Mouse (Mus musculus) C3H10T1/2 (cell line): Measurements from ENCODE around the gene Yy2. TPM values are rescaled to one million over a fixed set of nuclear protein-coding genes. Genes with fewer than 3 reads are reported as not detected.

Experiments used
- polyA plus RNA-seq, 2 experiments: library from polyadenylated mRNA; unstranded; fragments of >200 nt; fragmentation: generic; extraction: Trizol; gene quantifications; one replicate each; pipeline ENCODE4 v1.2.1; 2012; ENCODE audit warnings: missing spikeins in 2 of 2

Yy2 gene
- under 1 TPM; 0.12 to 0.52 TPM for polyA plus RNA-seq

GRCm38 (mm10) chrX:157568840-157569239 lies at the start of gene Yy2:
Yy2 (minus strand) TSS chrX:157568985.

DNA sequence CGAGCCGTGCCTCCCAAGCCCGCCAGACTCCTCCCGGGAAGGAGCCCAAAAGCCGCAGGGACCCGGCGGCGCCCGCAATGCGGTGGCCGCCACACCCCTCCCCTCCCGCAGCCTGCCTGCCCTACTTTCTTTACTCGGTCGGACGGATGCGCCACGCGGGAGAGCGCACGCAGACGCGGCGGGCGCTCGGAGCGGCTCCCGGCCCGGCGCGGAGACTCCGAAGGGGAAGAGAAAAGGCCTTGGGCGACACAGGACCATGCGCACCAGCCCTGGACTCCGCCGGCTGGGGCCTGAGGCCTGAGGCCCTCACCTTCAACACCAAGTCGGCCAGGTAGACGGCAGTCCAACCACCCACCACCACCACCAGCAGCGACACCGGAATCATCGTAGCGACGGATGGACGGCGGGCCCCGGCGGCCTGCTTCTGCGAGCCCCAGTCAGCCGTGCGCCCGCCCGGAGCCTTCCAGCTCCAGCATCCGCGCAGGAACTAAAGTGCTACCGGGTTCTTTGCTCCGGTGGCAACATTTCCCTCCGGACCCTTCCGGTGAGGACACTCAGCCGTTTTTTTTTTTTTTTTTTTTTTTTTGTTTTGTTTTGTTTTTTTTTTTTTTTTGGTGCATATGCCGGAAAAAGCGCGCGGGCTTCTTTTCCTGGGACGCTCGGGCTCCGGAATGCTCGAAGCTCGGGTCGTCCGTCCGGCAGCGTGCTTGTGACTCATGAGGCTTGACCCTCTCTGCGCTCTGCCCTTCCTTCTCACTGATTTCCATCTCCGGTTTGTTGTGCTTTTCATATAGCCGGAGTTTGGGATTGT lies 29.6 kb upstream of the Yy2 start, which contains the start of gene Mbtps2:
Gene Mbtps2 (minus strand): TSS at position 530 of the 811 bp plus-strand sequence.

Other genes starting within 250 kb of the Yy2 start
- gene Phex, start 153.7 kb downstream of the Yy2 start, polyA plus RNA-seq = 1 to 10 TPM in 1 of 2 experiments, under 1 TPM in 1; 0.15 to 5.1 TPM
- gene Sms, start 76.7 kb downstream of the Yy2 start, polyA plus RNA-seq = 10 to 100 TPM in 1 of 2 experiments, 1 to 10 TPM in 1; 7.2 to 60.7 TPM
- gene Mbtps2, start 29.7 kb upstream of the Yy2 start, polyA plus RNA-seq = 1 to 10 TPM in 1 of 2 experiments, under 1 TPM in 1; 0.91 to 4.4 TPM
- gene Smpx, start 129.9 kb upstream of the Yy2 start, polyA plus RNA-seq = not detected
- not detected for gene Klhl34, start 249.4 kb upstream of the Yy2 start, polyA plus RNA-seq